Mouse (Mus musculus) neural tube, embryonic 14.5 days (tissue): ENCODE measurements around the gene 5530400C23Rik. TPM values are rescaled to one million over a fixed set of nuclear protein-coding genes. Genes with fewer than 3 reads are reported as not detected.
"Not testable (repeated sequence)": the region's sequence is repeated elsewhere in the genome, so short reads cannot be mapped to it uniquely, and the experiment has no call there.

Source experiments
- ATAC-seq: fragments of 200-750 bp; cut with Nextera tagmentation; 2 replicates; pipeline ENCODE4 v1.8.0; 2017; ENCODE audit warnings: low read depth, mild to moderate bottlenecking, moderate TSS enrichment, moderate library complexity
- H3K27ac ChIP-seq: fragments of 300-500 bp; sonication (generic); 2 replicates; pipeline ENCODE4 v1.5.1; 2014; ENCODE audit warnings: low read depth, mild to moderate bottlenecking, control low read depth, low read length, moderate library complexity, mixed read lengths
- H3K27me3 ChIP-seq: fragments of 300-500 bp; sonication (generic); 2 replicates; pipeline ENCODE4 v1.6.1; 2014; ENCODE audit warnings: low read length; ENCODE audit not compliant: control insufficient read depth, insufficient read depth
- H3K36me3 ChIP-seq: fragments of 300-500 bp; sonication (generic); 2 replicates; pipeline ENCODE4 v1.6.1; 2014; ENCODE audit warnings: low read length, mixed read lengths; ENCODE audit not compliant: control insufficient read depth, insufficient read depth
- H3K4me1 ChIP-seq: fragments of 300-500 bp; sonication (generic); 2 replicates; pipeline ENCODE4 v1.6.1; 2014; ENCODE audit warnings: low read length; ENCODE audit not compliant: control insufficient read depth, insufficient read depth
- H3K4me2 ChIP-seq: fragments of 300-500 bp; sonication (generic); 2 replicates; pipeline ENCODE4 v1.6.1; 2014; ENCODE audit warnings: mild to moderate bottlenecking, low read depth, low read length, control low read depth
- H3K4me3 ChIP-seq: fragments of 300-500 bp; sonication (generic); 2 replicates; pipeline ENCODE4 v1.5.1; 2014; ENCODE audit warnings: low read depth, low read length, control low read depth, mixed read lengths
- H3K9ac ChIP-seq: fragments of 300-500 bp; sonication (generic); replicated peaks from 2 replicates; pipeline ENCODE4 v1.6.1; 2014; ENCODE audit warnings: low read depth, mild to moderate bottlenecking, control low read depth, low read length, mixed read lengths
- H3K9me3 ChIP-seq: fragments of 300-500 bp; sonication (generic); 2 replicates; pipeline ENCODE4 v1.6.1; 2016; ENCODE audit warnings: low read length; ENCODE audit not compliant: control insufficient read depth
- WGBS: fragments of 180-500 bp; shearing (Covaris S2); extraction: QIAGEN DNeasy Blood & Tissue Kit; methylation state at CpG from one replicate; pipeline ENCODE4 v1.1.7; 2014; 5-methylcytosine and 5-hydroxymethylcytosine counted together
- polyA plus RNA-seq: library from polyadenylated mRNA; unstranded; fragments of >200 nt; fragmentation: Nextera tagmentation; extraction: Ambion mirVana; gene quantifications from 2 replicates; pipeline ENCODE4 v1.2.1, GENCODE M21; 2014

5530400C23Rik gene
- polyA plus RNA-seq = not detected in 2 replicates

DNA sequence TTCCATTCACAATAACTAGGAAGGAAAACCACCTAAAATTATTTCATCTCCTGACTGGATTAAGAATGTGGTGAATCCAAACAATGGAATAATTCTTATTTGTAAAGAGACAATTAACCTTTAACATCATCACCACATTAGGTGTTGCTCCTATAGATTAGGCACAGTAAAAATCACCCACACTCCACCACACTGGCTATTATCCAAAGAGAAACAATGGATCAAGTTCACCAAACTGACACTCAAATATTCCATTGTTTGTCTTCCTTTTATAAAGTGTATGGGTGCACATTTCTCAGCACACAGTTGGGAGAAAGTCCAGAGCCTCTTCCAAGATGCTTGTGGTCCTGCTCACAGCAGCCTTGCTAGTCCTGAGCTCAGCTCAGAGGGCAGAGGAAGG lies at the start of gene 5530400C23Rik:
TSS of gene 5530400C23Rik (plus strand) at position 301 of the 400 bp plus-strand sequence.
- not testable (repeated sequence) for ATAC-seq, H3K9me3 ChIP-seq

DNA sequence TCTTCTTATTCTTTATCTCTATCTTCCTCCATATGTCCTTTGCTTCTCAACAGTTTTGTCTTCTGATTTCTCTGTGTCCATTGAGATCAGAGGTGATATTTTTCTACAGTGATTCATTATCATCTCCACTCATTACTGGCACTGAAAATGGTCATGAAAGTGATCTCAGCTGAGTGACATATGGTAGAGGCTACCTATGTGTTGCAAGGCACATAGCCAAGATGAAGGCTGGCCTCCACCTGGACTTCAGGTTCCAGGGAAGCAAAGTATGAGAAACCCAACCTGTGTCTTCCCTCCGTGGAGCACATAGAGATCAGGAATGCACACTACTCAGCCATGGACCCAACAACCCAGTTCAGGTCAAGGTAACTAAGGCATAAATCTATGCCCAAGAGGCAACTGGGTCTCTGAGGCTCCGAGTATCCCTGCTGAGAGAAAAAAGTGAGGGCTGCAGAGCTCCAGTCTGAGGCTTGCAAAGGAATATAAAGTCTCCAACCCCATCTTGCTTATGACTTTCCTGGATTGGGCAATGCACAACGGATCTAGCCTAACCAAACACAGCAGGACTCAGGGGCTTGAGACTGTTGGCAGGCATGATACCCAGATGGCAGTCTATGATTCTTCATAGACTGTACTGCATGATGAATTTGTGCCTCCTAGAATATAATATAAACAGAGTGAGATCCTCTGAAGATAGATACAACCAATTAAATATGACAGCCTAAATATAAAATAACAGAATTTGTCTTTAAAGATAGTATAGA lies 14.1 kb downstream of the 5530400C23Rik start:
- Histone ChIP-seq H3K27ac (no peak overlapping the region), H3K27me3 (no peaks in the 10 kb centered on the region), H3K4me3 (no peak overlapping the region), H3K36me3 (no peaks in the 10 kb centered on the region), H3K4me2 (no peak overlapping the region), H3K9me3 (no peaks in the 10 kb centered on the region), H3K4me1 (no peaks in the 10 kb centered on the region), H3K9ac (no peak overlapping the region)
- no peak for ATAC-seq
- 76% methylated on average over 3 of the region's 3 CpGs for WGBS

More for the DNA sequence above, at the start of gene 5530400C23Rik:
- H3K4me2 ChIP-seq, H3K27ac ChIP-seq, H3K4me3 ChIP-seq, H3K27me3 ChIP-seq, H3K36me3 ChIP-seq, H3K9ac ChIP-seq, H3K4me1 ChIP-seq: not testable (repeated sequence)

- WGBS = 92% methylated on average over 2 of the region's 2 CpGs
- H3K27me3 ChIP-seq, H3K36me3 ChIP-seq, H3K9ac ChIP-seq, H3K4me3 ChIP-seq, ATAC-seq, H3K4me1 ChIP-seq, H3K9me3 ChIP-seq, H3K27ac ChIP-seq, H3K4me2 ChIP-seq: not testable (repeated sequence)
Measured at GRCm38 (mm10) chr6:133313896-133314295, 21.9 kb downstream of the 5530400C23Rik start.

DNA sequence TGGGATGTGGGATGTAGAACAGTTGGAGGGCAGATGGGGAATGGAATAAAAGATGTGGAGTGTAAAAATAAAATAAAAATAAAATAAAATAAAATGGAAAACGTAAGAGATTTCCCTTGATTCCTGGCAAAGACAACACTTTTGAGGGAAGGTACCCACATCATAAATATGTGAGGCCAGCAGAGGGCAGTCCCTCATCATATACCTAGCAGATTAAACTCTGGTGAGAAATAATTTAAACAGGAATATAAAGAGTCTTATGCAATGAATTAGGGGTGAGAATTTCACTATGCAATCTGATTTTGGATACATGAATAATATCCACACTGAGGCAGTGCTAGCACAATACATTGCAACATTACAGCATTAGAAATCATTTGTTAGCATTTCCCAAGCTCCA lies 46.5 kb downstream of the 5530400C23Rik start:
- H3K4me1 ChIP-seq = no peaks in the 10 kb centered on the region
- H3K4me2 ChIP-seq = no peak overlapping the region
- H3K36me3 ChIP-seq = no peaks in the 10 kb centered on the region
- no peak overlapping the region for H3K4me3 ChIP-seq
- H3K9ac ChIP-seq = no peak overlapping the region
- H3K9me3 ChIP-seq = no peaks in the 10 kb centered on the region
- no peaks in the 10 kb centered on the region for H3K27me3 ChIP-seq
- WGBS = 76% methylated on average over 1 of the region's 1 CpGs
- ATAC-seq = no peak
- no peak overlapping the region for H3K27ac ChIP-seq

DNA sequence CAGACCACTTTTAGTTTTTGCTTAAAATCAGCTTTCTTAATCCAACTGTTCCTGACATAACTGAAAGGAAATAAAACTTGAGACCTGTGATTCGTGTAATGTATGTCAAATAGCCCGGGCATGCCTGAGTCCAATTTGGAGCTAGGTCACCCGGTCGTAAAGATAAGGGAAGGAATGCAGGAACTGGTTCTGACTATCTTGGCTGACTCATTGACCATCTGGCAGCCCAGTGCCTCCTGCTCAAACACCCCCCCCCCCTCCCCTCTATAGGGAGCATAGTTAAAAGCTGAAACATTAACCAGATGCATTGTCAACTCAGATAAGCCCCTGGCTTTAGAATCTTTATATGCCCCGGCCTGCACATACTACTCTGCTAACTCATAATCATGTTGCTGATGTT lies 49.7 kb downstream of the 5530400C23Rik start:
- H3K27ac ChIP-seq, H3K9ac ChIP-seq, H3K4me2 ChIP-seq, H3K9me3 ChIP-seq, H3K27me3 ChIP-seq, H3K36me3 ChIP-seq, ATAC-seq, H3K4me1 ChIP-seq, H3K4me3 ChIP-seq: not testable (repeated sequence)
- WGBS = 69% methylated on average over 5 of the region's 5 CpGs

Other genes with a start within 250 kb of the 5530400C23Rik start
- not detected in 2 replicates for gene Tas2r140, start 236.4 kb upstream of the 5530400C23Rik start, polyA plus RNA-seq
- gene Smim10l1, start 187.3 kb upstream of the 5530400C23Rik start, polyA plus RNA-seq = 121 and 124 TPM in 2 replicates